Mouse (Mus musculus): ENCODE results near the gene Lmna. TPM values are rescaled to one million over a fixed set of nuclear protein-coding genes. Genes with fewer than 3 reads are reported as not detected.

Gene Lmna
- polyA plus RNA-seq, 1 experiment: 30.0 TPM

DNA sequence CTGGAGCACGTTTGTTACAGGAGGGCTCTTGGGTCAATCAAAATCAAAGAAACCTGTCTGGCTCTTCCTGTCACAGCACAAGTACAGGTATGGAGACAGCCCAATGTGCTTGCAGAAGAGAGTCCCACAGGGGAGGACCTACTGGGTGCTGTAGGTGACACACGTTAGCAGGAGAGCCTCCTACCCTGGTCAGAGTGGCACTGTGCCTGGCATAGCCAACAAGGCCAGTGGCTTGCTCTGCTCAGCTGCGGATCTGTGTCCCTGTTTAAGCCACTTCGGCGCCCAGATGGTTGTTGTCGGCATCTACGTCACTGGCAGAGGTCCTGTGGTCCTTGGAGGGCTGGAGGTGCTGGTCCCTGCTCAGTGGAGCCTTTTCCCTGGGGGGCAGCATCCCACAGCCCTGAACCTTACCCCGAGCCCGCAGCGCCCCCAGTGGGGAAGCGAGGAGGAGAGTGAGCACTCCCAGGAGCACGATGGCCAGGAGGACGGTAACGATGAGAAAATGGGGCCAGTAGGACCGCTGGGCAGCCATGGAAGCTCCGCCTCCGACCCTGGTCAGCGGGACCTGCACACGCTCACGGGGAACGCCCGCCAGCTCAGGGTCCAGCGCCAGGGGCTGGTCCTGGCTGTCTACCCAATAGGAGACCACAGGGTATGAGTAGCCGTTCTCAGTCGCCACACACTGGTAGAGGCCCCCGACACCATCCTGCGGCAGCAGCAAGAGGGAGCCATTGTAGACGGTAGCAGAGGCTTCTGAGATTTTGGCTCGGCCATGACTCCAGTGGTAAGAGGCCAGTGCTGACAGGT is 73.2 kb downstream of the Lmna start:
- no peaks in the 10 kb centered on the region for H3K27me3 ChIP-seq (ENCODE audit: control insufficient read depth, insufficient read depth, low read length, poor library complexity, severe bottlenecking)
- no peak overlapping the region for H3K27ac ChIP-seq (ENCODE audit: insufficient read depth, low read length)
- TF ChIP-seq CTCF (IDR thresholded peaks at IDR 0.05; ENCODE audit: low read depth, low read length) (peak; percentile 69), POLR2A (IDR thresholded peaks at IDR 0.05; ENCODE audit: insufficient read depth, low read length) (no peak), EP300 (IDR thresholded peaks at IDR 0.05; ENCODE audit: insufficient read depth, low read depth, low read length) (no peak)
- H3K36me3 ChIP-seq (ENCODE audit: control insufficient read depth, insufficient read depth, low read length, poor library complexity, severe bottlenecking): no peaks in the 10 kb centered on the region
- no peak overlapping the region for H3K9ac ChIP-seq (ENCODE audit: low read depth, poor library complexity, severe bottlenecking)
- H3K4me1 ChIP-seq (ENCODE audit: control insufficient read depth, insufficient read depth, low read length): peaks cover 6% of the 10 kb centered on the region
- no peaks in the 10 kb centered on the region for H3K9me3 ChIP-seq (replicated peaks; ENCODE audit: control insufficient read depth, insufficient read depth, low read length, poor library complexity, severe bottlenecking)
- peak overlapping the region; percentile 21 for H3K4me3 ChIP-seq (ENCODE audit: low read depth, low read length)

DNA sequence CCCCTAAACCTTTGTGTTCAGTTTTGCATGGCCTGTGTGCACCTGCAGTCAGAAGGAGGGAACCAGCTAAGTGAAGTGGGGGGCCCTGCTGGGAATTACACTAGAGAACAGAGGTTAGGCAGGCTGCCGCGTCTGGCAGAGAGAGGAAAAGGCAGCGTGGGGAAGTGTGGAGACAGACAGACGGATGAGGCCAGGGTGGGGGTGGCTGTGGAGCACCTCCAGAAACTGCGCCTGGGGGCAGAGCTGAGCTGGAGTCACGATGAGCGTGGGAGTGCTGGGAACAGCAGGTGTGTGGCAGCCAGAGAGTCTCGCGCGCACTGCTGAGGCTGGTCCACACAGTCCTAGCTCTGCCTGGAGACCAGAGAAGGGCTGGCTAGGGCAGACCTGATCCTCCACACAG is 74.2 kb downstream of the Lmna start:
- no peak overlapping the region for H3K27ac ChIP-seq (ENCODE audit: insufficient read depth, low read length)
- no peaks in the 10 kb centered on the region for H3K27me3 ChIP-seq (ENCODE audit: control insufficient read depth, insufficient read depth, low read length, poor library complexity, severe bottlenecking)
- no peak overlapping the region for H3K4me3 ChIP-seq (ENCODE audit: low read depth, low read length)
- H3K9me3 ChIP-seq (replicated peaks; ENCODE audit: control insufficient read depth, insufficient read depth, low read length, poor library complexity, severe bottlenecking): no peaks in the 10 kb centered on the region
- no peak overlapping the region for H3K9ac ChIP-seq (ENCODE audit: low read depth, poor library complexity, severe bottlenecking)
- H3K36me3 ChIP-seq (ENCODE audit: control insufficient read depth, insufficient read depth, low read length, poor library complexity, severe bottlenecking): no peaks in the 10 kb centered on the region
- H3K4me1 ChIP-seq (ENCODE audit: control insufficient read depth, insufficient read depth, low read length): peaks cover 3% of the 10 kb centered on the region
- TF ChIP-seq POLR2A (IDR thresholded peaks at IDR 0.05; ENCODE audit: insufficient read depth, low read length) (no peak), CTCF (IDR thresholded peaks at IDR 0.05; ENCODE audit: low read depth, low read length) (no peak), EP300 (IDR thresholded peaks at IDR 0.05; ENCODE audit: insufficient read depth, low read depth, low read length) (no peak)

Other genes starting within 250 kb of the Lmna start
- 0.72 and 3.6 TPM in 2 replicates for gene Gm38392, start 222.7 kb downstream of the Lmna start, polyA plus RNA-seq (2011; ENCODE audit: insufficient read depth, insufficient read length, low read depth, missing spikeins)
- 15.5 and 19.8 TPM in 2 replicates for gene Tsacc, start 213.0 kb downstream of the Lmna start, polyA plus RNA-seq (2011; ENCODE audit: insufficient read depth, insufficient read length, low read depth, missing spikeins)
- gene Cct3, start 212.8 kb downstream of the Lmna start, polyA plus RNA-seq (2011; ENCODE audit: insufficient read depth, insufficient read length, low read depth, missing spikeins): 584 and 609 TPM in 2 replicates
- 89.0 and 93.3 TPM in 2 replicates for gene Glmp, start 184.9 kb downstream of the Lmna start, polyA plus RNA-seq (2011; ENCODE audit: insufficient read depth, insufficient read length, low read depth, missing spikeins)
- gene Tmem79, start 173.8 kb downstream of the Lmna start, polyA plus RNA-seq (2011; ENCODE audit: insufficient read depth, insufficient read length, low read depth, missing spikeins): 9.1 and 12.8 TPM in 2 replicates
- 70.7 and 84.2 TPM in 2 replicates for gene Smg5, start 173.7 kb downstream of the Lmna start, polyA plus RNA-seq (2011; ENCODE audit: insufficient read depth, insufficient read length, low read depth, missing spikeins)
- gene Paqr6, start 145.4 kb downstream of the Lmna start, polyA plus RNA-seq (2011; ENCODE audit: insufficient read depth, insufficient read length, low read depth, missing spikeins): 4.9 and 6.8 TPM in 2 replicates
- 1.0 and 1.4 TPM in 2 replicates for gene Bglap3, start 137.2 kb downstream of the Lmna start, polyA plus RNA-seq (2011; ENCODE audit: insufficient read depth, insufficient read length, low read depth, missing spikeins)
- gene Bglap2, start 131.3 kb downstream of the Lmna start, polyA plus RNA-seq (2011; ENCODE audit: insufficient read depth, insufficient read length, low read depth, missing spikeins): not detected in 2 replicates
- gene Bglap, start 125.5 kb downstream of the Lmna start, polyA plus RNA-seq (2011; ENCODE audit: insufficient read depth, insufficient read length, low read depth, missing spikeins): not detected in 2 replicates
- gene Pmf1, start 99.6 kb downstream of the Lmna start, polyA plus RNA-seq (2011; ENCODE audit: insufficient read depth, insufficient read length, low read depth, missing spikeins): 88.6 and 102 TPM in 2 replicates
- 13.5 and 14.7 TPM in 2 replicates for gene Slc25a44, start 84.8 kb downstream of the Lmna start, polyA plus RNA-seq (2011; ENCODE audit: insufficient read depth, insufficient read length, low read depth, missing spikeins)
- gene Sema4a, start 48.8 kb downstream of the Lmna start, polyA plus RNA-seq (2011; ENCODE audit: insufficient read depth, insufficient read length, low read depth, missing spikeins): 2.3 and 4.0 TPM in 2 replicates
- gene Mex3a, start 22.4 kb upstream of the Lmna start, polyA plus RNA-seq (2011; ENCODE audit: insufficient read depth, insufficient read length, low read depth, missing spikeins): 42.3 and 43.4 TPM in 2 replicates
- 33.2 and 35.1 TPM in 2 replicates for gene Rab25, start 38.3 kb upstream of the Lmna start, polyA plus RNA-seq (2011; ENCODE audit: insufficient read depth, insufficient read length, low read depth, missing spikeins)
- gene Lamtor2, start 43.1 kb upstream of the Lmna start, polyA plus RNA-seq (2011; ENCODE audit: insufficient read depth, insufficient read length, low read depth, missing spikeins): 138 and 151 TPM in 2 replicates
- 118 and 133 TPM in 2 replicates for gene Ubqln4, start 43.8 kb upstream of the Lmna start, polyA plus RNA-seq (2011; ENCODE audit: insufficient read depth, insufficient read length, low read depth, missing spikeins)
- 348 and 382 TPM in 2 replicates for gene Ssr2, start 65.9 kb upstream of the Lmna start, polyA plus RNA-seq (2011; ENCODE audit: insufficient read depth, insufficient read length, low read depth, missing spikeins)
- gene Arhgef2, start 96.0 kb upstream of the Lmna start, polyA plus RNA-seq (2011; ENCODE audit: insufficient read depth, insufficient read length, low read depth, missing spikeins): 71.2 and 74.9 TPM in 2 replicates
- not detected in 2 replicates for gene Rxfp4, start 143.2 kb upstream of the Lmna start, polyA plus RNA-seq (2011; ENCODE audit: insufficient read depth, insufficient read length, low read depth, missing spikeins)
- 72.7 and 78.1 TPM in 2 replicates for gene Khdc4, start 175.8 kb upstream of the Lmna start, polyA plus RNA-seq (2011; ENCODE audit: insufficient read depth, insufficient read length, low read depth, missing spikeins)
- 10.1 and 10.4 TPM in 2 replicates for gene Rit1, start 206.9 kb upstream of the Lmna start, polyA plus RNA-seq (2011; ENCODE audit: insufficient read depth, insufficient read length, low read depth, missing spikeins)